Mouse (Mus musculus): ENCODE measurements around the gene Cnpy2. TPM values are rescaled to one million over a fixed set of nuclear protein-coding genes. Genes with fewer than 3 reads are reported as not detected.

Gene Cnpy2
- polyA plus RNA-seq, 1 experiment = 65.3 TPM

- H3K27me3 ChIP-seq (ENCODE audit: control insufficient read depth, insufficient read depth, low read length) = no peaks in the 10 kb centered on the region
- TF ChIP-seq POLR2A (IDR thresholded peaks at IDR 0.05; ENCODE audit: borderline replicate concordance, insufficient read depth, low read length) (peak; percentile 70), CTCF (IDR thresholded peaks at IDR 0.05; ENCODE audit: borderline replicate concordance, insufficient read depth, low read depth, low read length) (no peak)
- peaks cover 3% of the 10 kb centered on the region; the same call in 1 of the 2 replicates for H3K4me1 ChIP-seq (ENCODE audit: control insufficient read depth, insufficient read depth, low read length)
- H3K4me3 ChIP-seq (replicated peaks; ENCODE audit: insufficient read depth, low read depth, low read length) = peak within 1 kb of the TSS; percentile 92
- peak; percentile 96 to 98 for DNase-seq
- WGBS = under 1% methylated on average over 61 of the region's 61 CpGs
- peak within 1 kb of the TSS; percentile 82 for H3K27ac ChIP-seq (ENCODE audit: insufficient read depth, low read length)
Observed at GRCm38 (mm10) chr10:128337306-128338181, 15.3 kb downstream of the Cnpy2 start, which contains the start of gene Cs. Gene Cs (plus strand): TSS chr10:128337734.

- peak overlapping the region; percentile 82 for H3K27ac ChIP-seq (ENCODE audit: insufficient read depth, low read length)
- TF ChIP-seq POLR2A (IDR thresholded peaks at IDR 0.05; ENCODE audit: borderline replicate concordance, insufficient read depth, low read length) (no peak), CTCF (IDR thresholded peaks at IDR 0.05; ENCODE audit: borderline replicate concordance, insufficient read depth, low read depth, low read length) (no peak)
- H3K27me3 ChIP-seq (ENCODE audit: control insufficient read depth, insufficient read depth, low read length) = no peaks in the 10 kb centered on the region
- DNase-seq = no peak
- peaks cover 3% of the 10 kb centered on the region; the same call in 1 of the 2 replicates for H3K4me1 ChIP-seq (ENCODE audit: control insufficient read depth, insufficient read depth, low read length)
- peak overlapping the region; percentile 83 for H3K4me3 ChIP-seq (replicated peaks; ENCODE audit: insufficient read depth, low read depth, low read length)
- WGBS = 8% methylated on average over 5 of the region's 5 CpGs
Observed at GRCm38 (mm10) chr10:128338415-128338814, 16.2 kb downstream of the Cnpy2 start.

- peak overlapping the region; percentile 83 for H3K4me3 ChIP-seq (replicated peaks; ENCODE audit: insufficient read depth, low read depth, low read length)
- H3K27me3 ChIP-seq (ENCODE audit: control insufficient read depth, insufficient read depth, low read length) = no peaks in the 10 kb centered on the region
- H3K4me1 ChIP-seq (ENCODE audit: control insufficient read depth, insufficient read depth, low read length) = peaks cover 3% of the 10 kb centered on the region; the same call in 1 of the 2 replicates
- no peak for DNase-seq
- 7% methylated on average over 2 of the region's 2 CpGs for WGBS
- no peak overlapping the region for H3K27ac ChIP-seq (ENCODE audit: insufficient read depth, low read length)
- TF ChIP-seq POLR2A (IDR thresholded peaks at IDR 0.05; ENCODE audit: borderline replicate concordance, insufficient read depth, low read length) (no peak), CTCF (IDR thresholded peaks at IDR 0.05; ENCODE audit: borderline replicate concordance, insufficient read depth, low read depth, low read length) (no peak)
Observed at GRCm38 (mm10) chr10:128338948-128339347, 16.7 kb downstream of the Cnpy2 start.

GRCm38 (mm10) chr10:128340257-128340656 lies 18.0 kb downstream of the Cnpy2 start:
- Histone ChIP-seq H3K27ac (ENCODE audit: insufficient read depth, low read length) (no peak overlapping the region), H3K4me1 (ENCODE audit: control insufficient read depth, insufficient read depth, low read length) (peaks cover 3% of the 10 kb centered on the region; the same call in 1 of the 2 replicates), H3K27me3 (ENCODE audit: control insufficient read depth, insufficient read depth, low read length) (no peaks in the 10 kb centered on the region), H3K4me3 (replicated peaks; ENCODE audit: insufficient read depth, low read depth, low read length) (no peak overlapping the region)
- WGBS = 73% methylated on average over 2 of the region's 2 CpGs
- DNase-seq = no peak
- TF ChIP-seq POLR2A (IDR thresholded peaks at IDR 0.05; ENCODE audit: borderline replicate concordance, insufficient read depth, low read length) (no peak), CTCF (IDR thresholded peaks at IDR 0.05; ENCODE audit: borderline replicate concordance, insufficient read depth, low read depth, low read length) (peak; percentile 9; the same call in 1 of the 2 replicates)

- no peak for DNase-seq
- no peaks in the 10 kb centered on the region for H3K27me3 ChIP-seq (ENCODE audit: control insufficient read depth, insufficient read depth, low read length)
- H3K4me1 ChIP-seq (ENCODE audit: control insufficient read depth, insufficient read depth, low read length) = peaks cover 3% of the 10 kb centered on the region; the same call in 1 of the 2 replicates
- H3K27ac ChIP-seq (ENCODE audit: insufficient read depth, low read length) = no peak overlapping the region; the same call in 1 of the 2 replicates
- no peak overlapping the region for H3K4me3 ChIP-seq (replicated peaks; ENCODE audit: insufficient read depth, low read depth, low read length)
- TF ChIP-seq CTCF (IDR thresholded peaks at IDR 0.05; ENCODE audit: borderline replicate concordance, insufficient read depth, low read depth, low read length) (no peak), POLR2A (IDR thresholded peaks at IDR 0.05; ENCODE audit: borderline replicate concordance, insufficient read depth, low read length) (no peak)
- 70% methylated on average over 1 of the region's 1 CpGs for WGBS
Observed at GRCm38 (mm10) chr10:128343436-128343835, 21.2 kb downstream of the Cnpy2 start.

- Histone ChIP-seq H3K4me3 (replicated peaks; ENCODE audit: insufficient read depth, low read depth, low read length) (no peak overlapping the region), H3K27ac (ENCODE audit: insufficient read depth, low read length) (peak overlapping the region; percentile 0; the same call in 1 of the 2 replicates), H3K4me1 (ENCODE audit: control insufficient read depth, insufficient read depth, low read length) (no peaks in the 10 kb centered on the region; the same call in 1 of the 2 replicates), H3K27me3 (ENCODE audit: control insufficient read depth, insufficient read depth, low read length) (no peaks in the 10 kb centered on the region)
- TF ChIP-seq CTCF (IDR thresholded peaks at IDR 0.05; ENCODE audit: borderline replicate concordance, insufficient read depth, low read depth, low read length) (no peak), POLR2A (IDR thresholded peaks at IDR 0.05; ENCODE audit: borderline replicate concordance, insufficient read depth, low read length) (no peak)
- DNase-seq = peak in 1 of 2 experiments; percentile 40
- WGBS = 15% methylated on average over 7 of the region's 7 CpGs
Observed at GRCm38 (mm10) chr10:128344568-128345275, 22.5 kb downstream of the Cnpy2 start.

GRCm38 (mm10) chr10:128347541-128347940 lies 25.3 kb downstream of the Cnpy2 start:
- H3K27ac ChIP-seq (ENCODE audit: insufficient read depth, low read length) = no peak overlapping the region
- WGBS = 79% methylated on average over 8 of the region's 8 CpGs
- H3K27me3 ChIP-seq (ENCODE audit: control insufficient read depth, insufficient read depth, low read length) = no peaks in the 10 kb centered on the region
- no peak for DNase-seq
- H3K4me3 ChIP-seq (replicated peaks; ENCODE audit: insufficient read depth, low read depth, low read length) = no peak overlapping the region
- no peaks in the 10 kb centered on the region; the same call in 1 of the 2 replicates for H3K4me1 ChIP-seq (ENCODE audit: control insufficient read depth, insufficient read depth, low read length)
- no peak for TF ChIP-seq CTCF (IDR thresholded peaks at IDR 0.05; ENCODE audit: borderline replicate concordance, insufficient read depth, low read depth, low read length)
- TF ChIP-seq POLR2A (IDR thresholded peaks at IDR 0.05; ENCODE audit: borderline replicate concordance, insufficient read depth, low read length) = no peak
